Mouse (Mus musculus) heart, postnatal 10 days (tissue): Measurements from ENCODE around the gene Zdhhc14. TPM values are rescaled to one million over a fixed set of nuclear protein-coding genes. Genes with fewer than 3 reads are reported as not detected.

Experiments
- DNase-seq, 2 experiments: peaks; one replicate each; pipeline ENCODE4 v3.0.0; 2021
- intact Hi-C: fragments of 180-260 bp; cut with DNase I; formaldehyde crosslinking; loops from one replicate; pipeline ENCODE4 v1.15.1; 2025
- total RNA-seq, 2 experiments: library from RNA; stranded (reverse); gene quantifications; 2 replicates each; pipeline ENCODE4 v1.2.3; 2021

The Zdhhc14 gene
- total RNA-seq, 2 experiments from 2014 or later: 3.6 TPM

DNA sequence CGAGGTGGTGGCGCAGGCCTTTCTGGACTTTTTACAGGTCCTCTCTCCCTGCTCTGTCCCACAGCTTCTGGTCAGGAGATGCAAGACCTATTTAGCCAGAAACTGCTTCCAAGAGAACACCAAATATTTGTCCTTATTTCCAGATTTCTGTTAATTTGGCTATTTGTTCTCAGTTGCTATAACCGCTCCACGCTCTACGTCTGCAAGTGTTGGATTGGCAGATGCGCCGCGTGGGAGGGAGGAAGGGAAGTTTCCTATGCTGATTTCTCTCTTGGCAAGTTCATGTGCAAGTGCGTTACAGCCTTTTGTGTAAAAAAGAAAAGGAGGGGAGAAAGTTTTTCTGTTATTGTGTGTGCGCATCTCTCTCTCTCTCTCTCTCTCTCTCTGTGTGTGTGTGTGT, 58.1 kb downstream of the Zdhhc14 start:
- peak in 1 of 2 experiments; percentile 24 for DNase-seq
- intact Hi-C loops: no loop called here

DNA sequence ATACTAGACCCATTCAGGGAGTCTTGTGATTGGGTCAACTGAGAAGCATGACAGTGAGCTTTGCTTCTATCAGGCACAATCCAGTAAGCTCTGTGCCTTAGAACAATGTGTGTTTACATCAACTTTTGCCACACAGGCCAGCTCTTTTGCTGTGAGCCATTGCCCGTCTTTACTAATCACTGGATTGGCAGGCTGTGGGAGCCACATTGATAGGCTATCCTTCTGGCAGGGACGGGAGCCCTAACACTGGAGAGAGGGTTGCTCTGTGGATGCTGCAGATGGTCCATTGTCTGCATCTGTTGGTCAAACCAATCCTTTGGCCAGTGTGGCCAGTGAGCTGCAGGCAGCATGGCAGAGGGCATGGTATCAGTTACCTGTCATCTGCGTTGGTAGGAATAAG, 58.8 kb downstream of the Zdhhc14 start:
- no peak for DNase-seq
- intact Hi-C loops: no loop called here

DNA sequence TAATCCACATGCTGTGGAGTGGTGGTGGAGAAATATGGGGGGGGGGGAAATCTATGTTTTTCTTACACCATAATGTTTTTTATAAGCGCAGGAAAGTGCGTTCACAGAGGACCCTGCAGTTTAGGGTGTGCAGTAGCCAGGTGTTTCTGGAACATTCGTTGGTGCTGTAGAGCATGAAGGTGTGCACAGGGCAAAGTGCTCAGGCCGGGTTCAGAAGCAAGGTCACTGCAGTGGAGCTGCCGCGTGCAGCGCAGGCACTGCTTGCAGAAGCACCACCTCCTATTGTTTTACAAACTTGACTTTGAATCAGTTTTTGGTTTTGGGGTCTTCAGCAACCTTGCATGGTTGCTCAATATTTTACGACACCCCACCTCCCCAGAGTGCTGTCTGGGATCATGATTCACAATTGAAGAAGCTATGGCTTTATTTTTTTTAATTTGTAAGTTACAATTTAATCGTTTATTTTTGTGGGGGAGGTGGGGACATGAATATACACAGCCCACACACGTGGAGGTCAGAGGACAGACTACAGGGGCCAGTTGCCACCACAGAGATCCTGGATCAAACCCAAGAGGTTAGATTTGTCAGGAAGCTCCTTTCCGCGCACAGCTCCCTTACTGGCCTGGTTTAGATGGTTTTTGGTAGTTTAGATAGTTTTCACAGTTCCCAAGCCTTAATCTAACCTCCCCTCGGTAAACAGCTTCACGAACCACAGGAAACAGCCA, 59.8 kb downstream of the Zdhhc14 start:
- intact Hi-C loops: no loop called here
- no peak for DNase-seq

GRCm38 (mm10) chr17:5553556-5553955, 61.2 kb downstream of the Zdhhc14 start:
- intact Hi-C loops: no loop called here
- no peak for DNase-seq

- intact Hi-C loops: no loop called here
- DNase-seq: no peak
Observed at GRCm38 (mm10) chr17:5554573-5554972, 62.2 kb downstream of the Zdhhc14 start.

- intact Hi-C loops: no loop called here
- DNase-seq: no peak
Observed at GRCm38 (mm10) chr17:5556568-5556967, 64.2 kb downstream of the Zdhhc14 start.

- intact Hi-C loops: no loop called here
- DNase-seq: no peak
Observed at GRCm38 (mm10) chr17:5560212-5560611, 67.9 kb downstream of the Zdhhc14 start.

DNA sequence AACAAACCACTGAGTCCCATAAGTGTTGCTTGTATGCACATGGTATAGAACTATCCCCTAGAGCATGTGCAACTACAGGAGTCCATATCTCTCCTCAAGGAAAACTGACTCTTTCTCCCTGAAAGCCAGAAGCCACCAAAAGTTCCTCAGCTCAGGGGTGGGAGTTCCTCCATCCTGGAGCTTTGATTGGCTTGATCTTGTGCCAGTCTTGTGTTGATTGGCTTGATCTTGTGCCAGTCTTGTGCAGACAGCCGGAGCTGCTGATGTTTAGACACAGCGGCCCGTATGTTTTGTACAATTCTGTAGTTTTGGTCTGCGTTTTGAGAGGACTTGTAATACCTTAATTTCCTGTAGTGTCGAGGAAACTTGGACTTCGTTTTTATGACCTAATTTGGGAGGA, 70.8 kb downstream of the Zdhhc14 start:
- intact Hi-C loops: no loop called here
- DNase-seq: no peak

GRCm38 (mm10) chr17:5566006-5566405, 73.6 kb downstream of the Zdhhc14 start:
- intact Hi-C loops: no loop called here
- DNase-seq: no peak

DNA sequence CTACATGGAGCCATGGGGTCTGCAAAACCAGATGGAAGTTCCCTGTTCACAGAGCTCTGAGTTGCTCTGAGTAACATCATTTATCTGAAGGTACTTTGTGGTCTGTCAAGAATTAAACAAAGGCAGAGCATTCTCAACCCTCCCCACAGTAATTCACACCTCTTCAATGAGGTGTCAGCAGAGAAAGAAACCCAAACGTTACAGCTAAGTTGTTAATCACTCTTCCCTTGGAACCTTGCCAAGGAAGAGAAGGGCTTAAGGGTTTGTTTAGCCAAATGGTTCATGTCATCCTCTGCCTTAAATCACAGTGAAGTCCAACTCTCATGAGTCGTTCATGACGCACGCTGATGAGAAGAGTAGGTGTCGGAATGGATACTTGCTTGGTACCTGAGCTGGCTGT, 75.6 kb downstream of the Zdhhc14 start:
- DNase-seq: no peak
- intact Hi-C loops: no loop called here

- no peak for DNase-seq
- intact Hi-C loops: no loop called here
Observed at GRCm38 (mm10) chr17:5569131-5570030, 77.0 kb downstream of the Zdhhc14 start.

DNA sequence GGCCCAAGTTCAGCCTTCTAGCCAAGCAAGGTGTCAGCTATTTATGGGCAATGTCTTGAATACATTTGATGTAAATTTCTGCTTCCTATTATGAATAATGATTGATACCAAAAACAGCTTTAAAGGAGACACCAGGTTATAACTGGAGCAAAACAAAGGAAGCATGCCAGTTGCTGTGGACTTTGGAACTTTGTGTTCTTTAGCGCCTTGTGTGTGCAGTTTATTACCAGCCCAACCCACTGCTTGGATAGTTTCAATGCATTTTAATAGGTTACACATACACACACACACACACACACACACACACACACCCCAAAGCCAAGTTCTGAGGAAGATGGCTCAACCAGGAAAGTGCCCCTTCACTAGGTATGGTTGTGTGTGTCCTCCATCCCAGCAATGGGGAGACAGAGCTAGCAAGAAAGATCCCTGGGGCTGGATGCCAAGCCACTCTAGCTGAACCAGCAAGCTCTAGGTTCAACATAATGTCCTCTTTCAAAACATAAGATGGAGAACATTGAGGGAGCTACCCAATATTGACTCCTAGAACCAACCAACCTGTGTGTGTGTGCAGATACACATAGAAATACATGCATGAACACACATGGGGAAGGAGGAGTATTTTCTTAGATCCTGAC, 79.9 kb downstream of the Zdhhc14 start:
- no peak for DNase-seq
- intact Hi-C loops: no loop called here

DNA sequence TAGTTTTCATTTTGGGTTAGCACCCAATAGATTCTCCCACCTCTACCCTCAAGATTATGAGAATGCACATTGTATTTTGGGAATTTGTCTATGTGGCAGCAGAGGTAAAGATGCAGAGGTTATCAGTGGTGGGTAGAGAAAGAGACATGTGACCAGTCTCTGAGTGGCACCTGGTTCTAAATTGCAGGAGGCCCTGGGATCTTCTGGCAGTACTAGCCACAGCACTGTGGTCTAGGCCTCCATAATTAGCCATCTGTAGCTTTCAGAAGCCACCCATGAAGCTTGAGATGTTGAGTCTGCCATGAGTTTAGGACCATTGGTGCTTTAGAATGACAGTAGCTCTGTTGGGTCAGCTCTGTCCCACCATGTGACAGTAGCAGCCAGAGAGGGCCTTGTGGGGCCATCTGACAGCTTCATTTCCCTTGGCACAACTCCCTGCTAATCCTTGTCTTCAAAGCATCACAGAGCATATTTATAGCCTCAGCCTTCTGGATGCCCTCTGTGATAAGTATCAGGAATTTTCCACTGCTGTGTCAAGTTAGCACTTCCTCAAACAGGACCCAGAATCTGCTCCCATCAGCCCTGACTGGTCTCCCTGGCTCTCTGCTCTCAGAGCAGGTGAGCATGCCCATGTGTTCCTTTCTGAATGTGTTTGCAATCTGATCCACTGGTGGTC, 80.5 kb downstream of the Zdhhc14 start:
- intact Hi-C loops: no loop called here

GRCm38 (mm10) chr17:5574672-5575071, 82.3 kb downstream of the Zdhhc14 start:
- intact Hi-C loops: no loop called here
- DNase-seq: peak in 1 of 2 experiments; percentile 17

More for the DNA sequence above, 80.5 kb downstream of the Zdhhc14 start:
- no peak for DNase-seq

GRCm38 (mm10) chr17:5575518-5575917, 83.2 kb downstream of the Zdhhc14 start:
- no peak for DNase-seq
- intact Hi-C loops: no loop called here

- intact Hi-C loops: no loop called here
- no peak for DNase-seq
Observed at GRCm38 (mm10) chr17:5582232-5582631, 89.9 kb downstream of the Zdhhc14 start.

- intact Hi-C loops: no loop called here
- DNase-seq: no peak
Observed at GRCm38 (mm10) chr17:5582937-5583336, 90.6 kb downstream of the Zdhhc14 start.

GRCm38 (mm10) chr17:5583472-5584145, 91.3 kb downstream of the Zdhhc14 start:
- intact Hi-C loops: no loop called here
- no peak for DNase-seq

GRCm38 (mm10) chr17:5591604-5592209, 99.3 kb downstream of the Zdhhc14 start:
- DNase-seq: peak in 1 of 2 experiments; percentile 41

GRCm38 (mm10) chr17:5593071-5593470, 100.7 kb downstream of the Zdhhc14 start:
- DNase-seq: no peak
- intact Hi-C loops: no loop called here

More at GRCm38 (mm10) chr17:5591604-5592209, 99.3 kb downstream of the Zdhhc14 start:
- intact Hi-C loops: no loop called here
